Mouse (Mus musculus) CH12.LX (cell line): ENCODE measurements around the gene Dlg2. TPM values are rescaled to one million over a fixed set of nuclear protein-coding genes. Genes with fewer than 3 reads are reported as not detected.

Source experiments
- DNase-seq: peaks from one replicate; pipeline ENCODE4 v3.0.0-alpha.2; 2013; ENCODE audit errors: extremely low read depth
- H3K27ac ChIP-seq: 2 replicates; pipeline ENCODE4 v1.5.1; 2012; ENCODE audit warnings: low read depth, mild to moderate bottlenecking, control low read depth, moderate library complexity; ENCODE audit not compliant: insufficient read depth
- H3K27me3 ChIP-seq: replicated peaks from 2 replicates; pipeline ENCODE3; 2012; ENCODE audit warnings: inconsistent platforms
- H3K36me3 ChIP-seq, 2 experiments: replicated peaks in 1 of 2; 2 replicates each; pipeline versions ENCODE3 to v1.6.1; 2012; ENCODE audit warnings: inconsistent platforms in 1 of 2, low read length in 1 of 2, mild to moderate bottlenecking in 1 of 2, mixed read lengths in 1 of 2, moderate library complexity in 1 of 2; ENCODE audit not compliant: control insufficient read depth in 1 of 2, insufficient read depth in 1 of 2
- H3K4me1 ChIP-seq, 2 experiments: 2 replicates each; pipeline ENCODE4 v1.6.1; 2012; ENCODE audit warnings: inconsistent platforms in 1 of 2, moderate library complexity in 1 of 2; ENCODE audit not compliant: insufficient read depth in 2 of 2, control insufficient read depth in 1 of 2
- H3K4me2 ChIP-seq: 2 replicates; pipeline ENCODE4 v1.6.1; 2012; ENCODE audit warnings: low read depth, mild to moderate bottlenecking, control low read depth; ENCODE audit not compliant: poor library complexity, insufficient read depth, severe bottlenecking
- H3K4me3 ChIP-seq, 3 experiments: fragments of 150-350 bp in 1 of 3; sonication (generic) in 1 of 3; replicated peaks in 1 of 3; 2 replicates each; pipeline versions ENCODE3 to v1.5.1; 2011 to 2012; ENCODE audit warnings: low read depth in 2 of 3, low read length in 2 of 3, mild to moderate bottlenecking in 2 of 3, moderate library complexity in 2 of 3, control low read depth in 1 of 3, improper control_type of control experiment in 1 of 3, inconsistent platforms in 1 of 3, mixed read lengths in 1 of 3; ENCODE audit not compliant: poor library complexity in 1 of 3
- H3K79me2 ChIP-seq: replicated peaks from 2 replicates; pipeline ENCODE4 v1.6.1; 2012; ENCODE audit warnings: mild to moderate bottlenecking, moderate library complexity; ENCODE audit not compliant: control insufficient read depth, poor library complexity, insufficient read depth, severe bottlenecking; ENCODE audit errors: extremely low read depth
- H3K9ac ChIP-seq: 2 replicates; pipeline ENCODE4 v1.6.1; 2012; ENCODE audit warnings: low read depth, mild to moderate bottlenecking, control low read depth, moderate library complexity; ENCODE audit not compliant: insufficient read depth
- H3K9me3 ChIP-seq: replicated peaks from 2 replicates; pipeline ENCODE3; 2012; ENCODE audit warnings: low read length, inconsistent platforms, mixed read lengths
- BHLHE40 ChIP-seq: IDR thresholded peaks from 2 replicates; pipeline ENCODE4 v1.6.1; 2011; ENCODE audit warnings: mild to moderate bottlenecking, low read depth, low read length, improper control_type of control experiment
- CHD1 ChIP-seq: IDR thresholded peaks from 2 replicates; pipeline ENCODE4 v1.6.1; 2012; ENCODE audit warnings: low read depth, low read length, improper control_type of control experiment, inconsistent platforms
- CHD2 ChIP-seq: IDR thresholded peaks from 2 replicates; pipeline ENCODE4 v1.6.1; 2011; ENCODE audit warnings: low read length, improper control_type of control experiment
- CTCF ChIP-seq, 2 experiments: IDR thresholded peaks in 1 of 2; conservative IDR thresholded peaks in 1 of 2; 2 replicates each; pipeline ENCODE4 v1.5.1; 2011 to 2012; ENCODE audit warnings: low read depth in 2 of 2, low read length in 2 of 2, improper control_type of control experiment in 1 of 2, inconsistent platforms in 1 of 2, mild to moderate bottlenecking in 1 of 2, moderate library complexity in 1 of 2
- E2F4 ChIP-seq: IDR thresholded peaks from 2 replicates; pipeline ENCODE4 v1.6.1; 2011; ENCODE audit warnings: low read depth, low read length, improper control_type of control experiment; ENCODE audit not compliant: insufficient replicate concordance
- EP300 ChIP-seq: IDR thresholded peaks from 2 replicates; pipeline ENCODE4 v1.6.1; 2011; ENCODE audit warnings: low read length, improper control_type of control experiment
- ETS1 ChIP-seq: conservative IDR thresholded peaks from 2 replicates; pipeline ENCODE4 v1.6.1; 2012; ENCODE audit warnings: low read depth, mild to moderate bottlenecking, inconsistent platforms, low read length, improper control_type of control experiment, moderate library complexity
- GABPA ChIP-seq: IDR thresholded peaks from 2 replicates; pipeline ENCODE4 v1.6.1; 2012; ENCODE audit warnings: low read depth, low read length, improper control_type of control experiment, inconsistent platforms; ENCODE audit not compliant: insufficient replicate concordance
- HCFC1 ChIP-seq: IDR thresholded peaks from 2 replicates; pipeline ENCODE4 v1.6.1; 2012; ENCODE audit warnings: low read depth, mild to moderate bottlenecking, inconsistent platforms, low read length, improper control_type of control experiment
- IRF4 ChIP-seq: IDR thresholded peaks from 2 replicates; pipeline ENCODE4 v1.6.1; 2014; ENCODE audit warnings: low read depth, mild to moderate bottlenecking, inconsistent platforms, low read length, improper control_type of control experiment
- JUN ChIP-seq: IDR thresholded peaks from 2 replicates; pipeline ENCODE4 v1.6.1; 2011; ENCODE audit warnings: low read depth, mild to moderate bottlenecking, low read length, improper control_type of control experiment, moderate library complexity; ENCODE audit not compliant: insufficient read depth
- JUND ChIP-seq: conservative IDR thresholded peaks from 2 replicates; pipeline ENCODE4 v1.6.1; 2011; ENCODE audit warnings: low read depth, low read length, improper control_type of control experiment
- KAT2A ChIP-seq: IDR thresholded peaks from 2 replicates; pipeline ENCODE4 v1.6.1; 2012; ENCODE audit warnings: low read length, improper control_type of control experiment, inconsistent platforms; ENCODE audit not compliant: insufficient replicate concordance
- MAFK ChIP-seq: IDR thresholded peaks from 2 replicates; pipeline ENCODE4 v1.6.1; 2011; ENCODE audit warnings: low read length, improper control_type of control experiment; ENCODE audit not compliant: insufficient replicate concordance
- MAZ ChIP-seq: IDR thresholded peaks from 2 replicates; pipeline ENCODE4 v1.6.1; 2012; ENCODE audit warnings: low read depth, mild to moderate bottlenecking, inconsistent platforms, low read length, improper control_type of control experiment, moderate library complexity
- MYC ChIP-seq: IDR thresholded peaks from 2 replicates; pipeline ENCODE4 v1.6.1; 2011; ENCODE audit warnings: low read depth, mild to moderate bottlenecking, improper control_type of control experiment, low read length
- RAD21 ChIP-seq: IDR thresholded peaks from 2 replicates; pipeline ENCODE4 v1.6.1; 2011; ENCODE audit warnings: low read depth, mild to moderate bottlenecking, low read length, improper control_type of control experiment, moderate library complexity
- RCOR1 ChIP-seq: conservative IDR thresholded peaks from 2 replicates; pipeline ENCODE4 v1.6.1; 2012; ENCODE audit warnings: low read depth, mild to moderate bottlenecking, inconsistent platforms, low read length, improper control_type of control experiment
- SMC3 ChIP-seq: IDR thresholded peaks from 2 replicates; pipeline ENCODE4 v1.6.1; 2011; ENCODE audit warnings: low read depth, low read length, improper control_type of control experiment
- TCF12 ChIP-seq: IDR thresholded peaks from 2 replicates; pipeline ENCODE4 v1.6.1; 2014; ENCODE audit warnings: low read depth, mild to moderate bottlenecking, inconsistent platforms, low read length, improper control_type of control experiment
- UBTF ChIP-seq: IDR thresholded peaks from 2 replicates; pipeline ENCODE4 v1.6.1; 2012; ENCODE audit warnings: low read depth, mild to moderate bottlenecking, inconsistent platforms, low read length, improper control_type of control experiment, moderate library complexity
- ZC3H11A ChIP-seq: IDR thresholded peaks from 2 replicates; pipeline ENCODE4 v1.6.1; 2012; ENCODE audit warnings: low read depth, mild to moderate bottlenecking, inconsistent platforms, low read length, improper control_type of control experiment
- ZMIZ1 ChIP-seq: IDR thresholded peaks from 2 replicates; pipeline ENCODE4 v1.6.1; 2012; ENCODE audit warnings: low read depth, mild to moderate bottlenecking, inconsistent platforms, low read length, improper control_type of control experiment
- ZNF384 ChIP-seq: IDR thresholded peaks from 2 replicates; pipeline ENCODE4 v1.6.1; 2012; ENCODE audit warnings: low read depth, low read length, improper control_type of control experiment, inconsistent platforms
- dilution Hi-C: fragments of 300-500 bp; cut with MboI; formaldehyde crosslinking; loops from 2 replicates; pipeline ENCODE4 v1.14.3; 2020; ENCODE audit warnings: low sequenced_read_pairs; ENCODE audit not compliant: extremely low pct_unique_long_range_greater_than_20kb, extremely low pct_ligation_motif_present
- in situ Hi-C: fragments of 300-500 bp; cut with MboI; formaldehyde crosslinking; loops from 3 replicates; pipeline ENCODE4 v1.14.3; 2019; ENCODE audit warnings: low sequenced_read_pairs, low pct_ligation_motif_present, low pct_unique_long_range_greater_than_20kb, mixed read lengths
- polyA plus RNA-seq: library from polyadenylated mRNA; unstranded; fragments of >175 nt; gene quantifications from 2 replicates; pipeline ENCODE4 v1.2.1, GENCODE M21; 2012; ENCODE audit warnings: low read depth; ENCODE audit not compliant: insufficient read length
- total RNA-seq, 2 experiments: library from RNA; depleted of rRNA; stranded (reverse); fragments of 300-350 nt in 1 of 2; fragments of >200 nt in 1 of 2; gene quantifications; 2 replicates each; pipeline ENCODE4 v1.2.3; 2012 to 2014

Gene Dlg2
- total and polyA plus RNA-seq, 3 experiments = 0.36 TPM; not detected in 2

GRCm38 (mm10) chr7:92087429-92087828, 1611.0 kb downstream of the Dlg2 start:
- dilution Hi-C loops = no loop called here
- Histone ChIP-seq H3K27me3 (no peaks in the 10 kb centered on the region), H3K4me3 (no peak overlapping the region), H3K27ac (no peak overlapping the region), H3K9ac (no peak overlapping the region), H3K9me3 (no peaks in the 10 kb centered on the region), H3K79me2 (no peaks in the 10 kb centered on the region)
- TF ChIP-seq CHD1 = no peak
- no peak for TF ChIP-seq GABPA
- peak; percentile 43 for TF ChIP-seq ETS1
- TF ChIP-seq ZMIZ1 = no peak
- TF ChIP-seq BHLHE40 = 0 out of 2 replicates have a peak, but pooled peaks have one; percentile 36
- TF ChIP-seq ZC3H11A = no peak
- TF ChIP-seq IRF4 = peak; percentile 61
- peak; percentile 72; the same call in 1 of the 2 replicates for TF ChIP-seq MAZ
- TF ChIP-seq JUND = peak; percentile 44; the same call in 1 of the 2 replicates
- TF ChIP-seq CHD2 = no peak
- 0 out of 2 replicates have a peak, but pooled peaks have one; percentile 35 for TF ChIP-seq RCOR1
- TF ChIP-seq UBTF = no peak
- no peak for TF ChIP-seq MYC
- no peak for TF ChIP-seq HCFC1
- TF ChIP-seq MAFK = peak; percentile 67; the same call in 1 of the 2 replicates
- TF ChIP-seq EP300 = peak; percentile 77
- peak; percentile 54 for TF ChIP-seq JUN
- TF ChIP-seq, all 38 proteins: peak for 9
- peak; percentile 34 for DNase-seq
- Histone ChIP-seq H3K4me2 (peak overlapping the region; percentile 21), H3K36me3 (no peaks in the 10 kb centered on the region), H3K4me1 (peaks cover 0 to 7% of the 10 kb centered on the region in 2 experiments; a peak in 2 of 4 replicates)
- in situ Hi-C loops = no loop called here

GRCm38 (mm10) chr7:92093860-92094259, 1617.4 kb downstream of the Dlg2 start:
- Histone ChIP-seq H3K9me3 (no peaks in the 10 kb centered on the region), H3K27me3 (no peaks in the 10 kb centered on the region), H3K4me1 (no peaks in the 10 kb centered on the region), H3K9ac (no peak overlapping the region), H3K27ac (no peak overlapping the region), H3K36me3 (no peaks in the 10 kb centered on the region), H3K4me3 (no peak overlapping the region), H3K4me2 (no peak overlapping the region), H3K79me2 (no peaks in the 10 kb centered on the region)
- peak; percentile 77 for DNase-seq
- in situ Hi-C loops (loop anchor here (10.0 kb wide), 2 partner anchors 231 to 461 kb away; no protein-coding TSS in a partner anchor), dilution Hi-C loops (no loop called here)
- TF ChIP-seq MAZ (0 out of 2 replicates have a peak, but pooled peaks have one; percentile 21), TCF12 (no peak), E2F4 (no peak), CTCF (conservative IDR thresholded peaks at IDR 0.05 in 1 of 2, IDR thresholded peaks at IDR 0.05 in 1 of 2; ENCODE audit: low read depth in 2 of 2, low read length in 2 of 2) (peak; percentile 50 to 78), RAD21 (peak; percentile 69), ZNF384 (no peak), SMC3 (peak; percentile 65), KAT2A (no peak)
